Mouse (Mus musculus) neural tube, embryonic 11.5 days (tissue): Measurements from ENCODE around the gene Cacna1s. TPM values are rescaled to one million over a fixed set of nuclear protein-coding genes. Genes with fewer than 3 reads are reported as not detected.

Experiments used
- ATAC-seq: fragments of 200-750 bp; cut with Nextera tagmentation; 2 replicates; pipeline ENCODE4 v1.8.0; 2017; ENCODE audit warnings: moderate number of reproducible peaks, mild to moderate bottlenecking, moderate TSS enrichment, moderate library complexity; ENCODE audit not compliant: insufficient read depth, low FRiP score, low TSS enrichment
- DNase-seq: peaks from one replicate; pipeline ENCODE4 v3.0.0-alpha.2; 2015; ENCODE audit warnings: low spot score
- H3K27ac ChIP-seq: fragments of 300-500 bp; sonication (generic); 2 replicates; pipeline ENCODE4 v1.5.1; 2014; ENCODE audit warnings: low read depth, mild to moderate bottlenecking, low read length
- H3K27me3 ChIP-seq: fragments of 300-500 bp; sonication (generic); 2 replicates; pipeline ENCODE4 v1.6.1; 2014; ENCODE audit warnings: mild to moderate bottlenecking, low read length, mixed read lengths; ENCODE audit not compliant: control insufficient read depth, insufficient read depth
- H3K36me3 ChIP-seq: fragments of 300-500 bp; sonication (generic); 2 replicates; pipeline ENCODE4 v1.6.1; 2014; ENCODE audit warnings: mild to moderate bottlenecking, low read length, moderate library complexity, mixed read lengths; ENCODE audit not compliant: control insufficient read depth, insufficient read depth
- H3K4me1 ChIP-seq: fragments of 300-500 bp; sonication (generic); 2 replicates; pipeline ENCODE4 v1.6.1; 2014; ENCODE audit warnings: low read length, mixed read lengths; ENCODE audit not compliant: control insufficient read depth, insufficient read depth
- H3K4me2 ChIP-seq: fragments of 300-500 bp; sonication (generic); 2 replicates; pipeline ENCODE4 v1.6.1; 2014; ENCODE audit warnings: low read depth, mild to moderate bottlenecking, moderate library complexity
- H3K4me3 ChIP-seq: fragments of 300-500 bp; sonication (generic); 2 replicates; pipeline ENCODE4 v1.5.1; 2014; ENCODE audit warnings: low read depth, low read length
- H3K9ac ChIP-seq: fragments of 300-500 bp; sonication (generic); 2 replicates; pipeline ENCODE4 v1.6.1; 2014; ENCODE audit warnings: mild to moderate bottlenecking, low read length
- H3K9me3 ChIP-seq: fragments of 300-500 bp; sonication (generic); 2 replicates; pipeline ENCODE4 v1.6.1; 2016; ENCODE audit warnings: low read length; ENCODE audit not compliant: control insufficient read depth
- WGBS: fragments of 180-500 bp; shearing (Covaris S2); extraction: QIAGEN DNeasy Blood & Tissue Kit; methylation state at CpG from one replicate; pipeline ENCODE4 v1.1.7; 2014; 5-methylcytosine and 5-hydroxymethylcytosine counted together
- polyA plus RNA-seq: library from polyadenylated mRNA; unstranded; fragments of >200 nt; fragmentation: Nextera tagmentation; extraction: Ambion mirVana; gene quantifications from 2 replicates; pipeline ENCODE4 v1.2.1, GENCODE M21; 2014

Cacna1s gene
- polyA plus RNA-seq: 0.73 and 1.2 TPM in 2 replicates

DNA sequence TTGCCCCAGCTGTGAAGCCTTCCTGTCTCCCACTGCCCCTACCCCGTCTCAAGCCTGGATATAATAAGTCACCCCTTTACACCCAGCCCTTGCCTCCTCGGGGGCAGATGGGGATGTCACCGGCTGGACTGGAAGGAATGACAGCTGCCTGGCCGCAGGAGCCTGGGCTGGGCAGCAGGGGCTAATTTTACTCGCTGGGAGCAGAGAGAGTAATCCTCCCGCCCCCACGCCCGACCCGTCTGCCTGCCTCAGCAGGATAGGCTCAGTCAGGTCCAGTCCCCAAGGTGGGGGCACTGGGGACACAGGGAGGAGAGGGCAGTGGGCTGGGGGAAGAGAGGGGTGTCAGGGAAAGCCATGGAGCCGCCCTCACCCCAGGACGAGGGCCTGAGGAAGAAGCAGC is at the start of gene Cacna1s:
Gene Cacna1s (plus strand): TSS at position 204 of the 400 bp plus-strand sequence.
- Histone ChIP-seq H3K9ac (no peak within 1 kb of the TSS), H3K4me2 (no peak within 1 kb of the TSS), H3K27me3 (peaks cover 20% of the 10 kb centered on the region), H3K36me3 (no peaks in the 10 kb centered on the region), H3K4me1 (peaks cover 6% of the 10 kb centered on the region; the same call in 1 of the 2 replicates), H3K9me3 (no peaks in the 10 kb centered on the region), H3K4me3 (no peak within 1 kb of the TSS), H3K27ac (no peak within 1 kb of the TSS)
- 32% methylated on average over 10 of the region's 11 CpGs for WGBS
- DNase-seq (no peak), ATAC-seq (no peak)

DNA sequence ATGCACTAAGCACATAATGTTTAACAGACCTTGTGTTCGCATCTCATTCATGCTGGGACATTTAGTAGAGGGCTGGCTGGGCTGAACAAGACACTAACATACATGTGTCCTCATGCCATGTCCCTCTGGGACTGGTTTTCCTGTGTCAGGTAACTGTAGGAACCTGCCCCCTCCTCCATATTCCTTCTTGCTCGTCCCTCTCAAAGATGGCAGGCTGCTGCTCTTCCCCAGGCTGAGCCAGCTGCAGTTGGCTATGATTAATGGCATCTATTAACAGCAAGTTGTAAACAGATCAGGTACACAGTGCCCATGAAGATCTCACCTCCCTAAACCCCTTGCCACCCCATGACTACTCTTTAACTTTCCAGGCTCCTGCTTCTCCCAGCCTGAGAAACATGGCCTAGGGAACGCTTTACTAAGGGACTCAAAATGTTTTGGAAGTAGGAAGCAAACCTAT is 46.2 kb upstream of the Cacna1s start, which contains the start of gene Igfn1:
Gene Igfn1 (minus strand): TSS at position 51 of the 457 bp plus-strand sequence.
- Histone ChIP-seq H3K27ac (no peak within 1 kb of the TSS), H3K9me3 (no peaks in the 10 kb centered on the region), H3K27me3 (0 out of 2 replicates have a peak, but pooled peaks cover 3% of the 10 kb centered on the region), H3K4me3 (peak within 1 kb of the TSS; percentile 41), H3K4me1 (no peaks in the 10 kb centered on the region; the same call in 1 of the 2 replicates), H3K36me3 (no peaks in the 10 kb centered on the region), H3K4me2 (peak within 1 kb of the TSS; percentile 76), H3K9ac (no peak within 1 kb of the TSS)
- no peak for DNase-seq
- no peak for ATAC-seq
- WGBS: 73% methylated on average over 3 of the region's 3 CpGs

DNA sequence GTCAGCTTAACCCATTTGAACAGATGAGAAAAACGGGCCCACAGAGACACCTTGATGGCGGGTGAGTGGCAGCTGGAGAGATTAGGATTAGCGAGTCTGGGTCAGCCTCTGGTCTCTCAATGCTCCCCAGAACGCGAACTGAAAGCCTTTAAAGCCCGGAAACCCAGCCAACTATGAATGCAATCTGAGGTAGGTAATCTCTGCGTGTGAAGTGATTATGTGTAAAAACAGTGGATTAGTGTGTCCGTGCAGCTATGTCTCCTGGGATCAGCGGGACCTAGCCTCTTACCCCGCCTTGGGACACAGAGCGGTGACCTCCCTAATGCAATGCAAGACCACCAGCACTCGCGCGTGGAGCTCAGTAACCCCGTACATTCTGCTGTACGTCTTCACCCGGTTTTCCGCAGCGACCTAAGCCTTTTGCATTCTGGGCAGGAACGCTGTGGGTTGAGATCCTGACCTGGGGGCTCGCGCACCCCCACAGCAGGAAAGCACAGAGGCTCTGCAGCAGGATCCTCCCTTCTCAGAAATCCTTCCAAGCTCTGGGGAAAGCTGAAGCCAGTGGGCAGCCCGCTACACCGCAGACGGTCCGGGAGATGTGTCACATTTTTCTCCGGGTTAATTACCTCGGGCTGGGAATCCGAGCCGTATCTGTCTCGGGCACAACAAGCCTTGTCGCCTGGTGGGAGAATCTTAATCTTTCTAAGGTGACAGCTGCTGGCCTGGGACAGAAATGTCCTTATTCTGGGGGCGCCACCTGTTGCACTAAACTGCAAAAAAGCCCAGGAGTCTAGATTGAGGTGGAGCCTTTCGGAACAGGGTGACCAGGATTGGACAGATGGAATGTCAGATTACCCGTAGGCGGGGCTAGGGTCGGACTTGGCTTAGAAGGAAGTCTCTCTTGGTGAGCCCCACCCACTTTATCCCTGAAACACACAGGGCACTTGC is 45.1 kb upstream of the Cacna1s start, which contains the start of gene Tmem9:
Gene Tmem9 (plus strand): TSS at position 940 of the 948 bp plus-strand sequence.
- 4% methylated on average over 37 of the region's 37 CpGs for WGBS
- Histone ChIP-seq H3K9ac (peak within 1 kb of the TSS; percentile 33), H3K36me3 (no peaks in the 10 kb centered on the region), H3K27me3 (0 out of 2 replicates have a peak, but pooled peaks cover 3% of the 10 kb centered on the region), H3K4me3 (peak within 1 kb of the TSS; percentile 41), H3K27ac (no peak within 1 kb of the TSS), H3K4me2 (peak within 1 kb of the TSS; percentile 76), H3K4me1 (no peaks in the 10 kb centered on the region; the same call in 1 of the 2 replicates), H3K9me3 (no peaks in the 10 kb centered on the region)
- DNase-seq: peak; percentile 72
- peak; percentile 73; the same call in 1 of the 2 replicates for ATAC-seq

DNA sequence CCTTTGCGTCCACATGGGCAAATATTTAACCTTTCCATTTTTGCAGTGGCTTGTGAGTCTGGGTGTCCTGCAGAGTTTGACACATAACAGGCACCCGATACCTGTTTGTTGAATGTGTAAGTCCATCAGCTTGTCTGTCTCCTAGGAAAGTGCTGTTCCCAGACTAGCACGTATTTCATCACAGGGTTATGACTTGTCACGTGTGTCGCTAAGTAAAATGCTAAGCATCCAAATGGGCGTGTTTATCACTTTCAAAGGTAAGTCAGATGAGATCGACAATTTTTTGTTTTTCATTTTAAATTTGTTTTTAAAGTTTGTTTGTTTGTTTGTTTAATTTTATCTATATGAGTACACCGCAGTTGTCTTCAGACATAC is 44.4 kb upstream of the Cacna1s start:
- DNase-seq (no peak), ATAC-seq (no peak)
- H3K27ac ChIP-seq: no peak overlapping the region
- peak overlapping the region; percentile 76 for H3K4me2 ChIP-seq
- peak overlapping the region; percentile 41 for H3K4me3 ChIP-seq
- no peak overlapping the region for H3K9ac ChIP-seq
- 24% methylated on average over 8 of the region's 8 CpGs for WGBS
- 0 out of 2 replicates have a peak, but pooled peaks cover 3% of the 10 kb centered on the region for H3K27me3 ChIP-seq
- no peaks in the 10 kb centered on the region for H3K9me3 ChIP-seq
- no peaks in the 10 kb centered on the region; the same call in 1 of the 2 replicates for H3K4me1 ChIP-seq
- H3K36me3 ChIP-seq: no peaks in the 10 kb centered on the region

DNA sequence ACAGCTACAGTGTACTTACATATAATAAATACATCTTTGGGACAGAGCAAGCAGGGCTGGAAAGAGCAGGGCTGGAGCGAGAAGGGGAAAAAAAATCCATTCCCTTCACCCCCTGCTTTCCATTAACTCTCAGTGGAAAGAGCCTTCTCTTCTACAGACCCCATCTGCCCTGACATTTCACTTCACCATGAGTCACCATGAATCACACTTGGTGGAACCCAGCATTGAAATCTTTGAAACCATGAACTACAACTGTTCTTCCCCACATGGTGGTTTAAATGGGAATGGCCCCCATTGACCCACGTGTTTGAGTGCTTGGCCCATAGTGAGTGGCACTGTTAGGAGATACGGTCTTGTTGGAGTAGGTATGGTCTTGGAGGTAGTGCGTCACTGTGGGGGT is 42.3 kb upstream of the Cacna1s start:
- DNase-seq (no peak), ATAC-seq (no peak)
- Histone ChIP-seq H3K9ac (no peak overlapping the region), H3K36me3 (no peaks in the 10 kb centered on the region), H3K27me3 (0 out of 2 replicates have a peak, but pooled peaks cover 3% of the 10 kb centered on the region), H3K4me2 (no peak overlapping the region), H3K27ac (no peak overlapping the region), H3K4me1 (no peaks in the 10 kb centered on the region; the same call in 1 of the 2 replicates), H3K4me3 (no peak overlapping the region), H3K9me3 (no peaks in the 10 kb centered on the region)
- WGBS: 84% methylated on average over 4 of the region's 4 CpGs

DNA sequence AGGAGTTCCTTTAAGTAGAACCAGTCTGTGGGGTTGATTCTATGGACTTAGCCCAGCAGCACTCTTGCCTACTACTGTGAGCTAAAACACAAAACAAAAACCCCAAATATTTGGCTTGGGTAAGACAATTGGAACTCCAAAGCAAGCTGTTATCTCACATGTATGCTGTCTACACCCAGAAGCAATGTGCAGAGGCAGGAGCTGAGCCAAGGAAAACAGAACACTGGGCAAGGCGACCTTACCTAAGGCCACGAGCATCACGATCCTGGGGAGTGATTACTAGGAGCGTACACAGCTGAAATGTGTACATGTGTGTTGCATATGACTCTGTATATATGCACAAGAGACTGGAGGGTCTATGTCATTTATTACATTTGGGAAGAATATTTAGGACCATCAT is 39.0 kb upstream of the Cacna1s start:
- H3K27ac ChIP-seq: no peak overlapping the region
- WGBS: 85% methylated on average over 4 of the region's 4 CpGs
- ATAC-seq (no peak), DNase-seq (no peak)
- peaks cover 5% of the 10 kb centered on the region; the same call in 1 of the 2 replicates for H3K4me1 ChIP-seq
- no peak overlapping the region for H3K4me3 ChIP-seq
- no peak overlapping the region for H3K9ac ChIP-seq
- no peaks in the 10 kb centered on the region for H3K27me3 ChIP-seq
- H3K4me2 ChIP-seq: no peak overlapping the region
- H3K36me3 ChIP-seq: no peaks in the 10 kb centered on the region
- no peaks in the 10 kb centered on the region for H3K9me3 ChIP-seq

DNA sequence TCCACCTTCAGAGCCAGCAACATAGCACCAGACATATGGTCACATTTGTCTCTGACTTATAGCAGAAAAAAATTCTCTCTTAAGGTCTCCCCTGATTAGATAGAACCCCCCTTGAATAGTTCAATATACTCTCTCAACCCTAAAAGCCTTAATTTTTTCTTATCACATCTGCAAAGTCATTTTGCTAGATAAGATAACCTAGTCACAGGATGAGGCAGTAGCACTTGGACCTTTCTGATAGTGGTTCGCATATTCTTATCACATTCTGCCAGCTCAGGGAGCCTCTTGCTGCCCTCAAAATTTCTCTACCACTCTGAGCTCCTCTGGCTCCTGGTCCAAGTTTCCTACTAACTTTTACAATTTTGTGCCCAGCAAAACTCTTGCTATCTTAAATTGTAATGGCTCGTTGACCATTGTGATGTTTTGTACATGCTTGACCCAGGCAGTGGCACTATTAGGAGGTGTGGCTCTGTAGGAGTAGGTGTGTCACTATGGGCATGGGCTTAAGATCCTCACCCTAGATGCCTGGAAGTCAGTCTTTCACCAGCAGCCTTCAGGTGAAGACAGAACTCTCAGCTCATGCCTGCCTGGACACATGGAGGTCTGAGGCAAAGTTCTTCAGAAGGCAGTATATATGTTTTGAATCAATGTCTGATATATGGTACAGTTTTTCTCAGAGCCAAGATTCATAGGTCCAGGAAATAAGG is 37.6 kb upstream of the Cacna1s start:
- no peak overlapping the region for H3K4me3 ChIP-seq
- no peaks in the 10 kb centered on the region for H3K9me3 ChIP-seq
- H3K9ac ChIP-seq: no peak overlapping the region
- H3K36me3 ChIP-seq: no peaks in the 10 kb centered on the region
- H3K4me1 ChIP-seq: peaks cover 11% of the 10 kb centered on the region; the same call in 1 of the 2 replicates
- DNase-seq (no peak), ATAC-seq (no peak)
- 78% methylated on average over 2 of the region's 2 CpGs for WGBS
- H3K27ac ChIP-seq: no peak overlapping the region
- no peaks in the 10 kb centered on the region for H3K27me3 ChIP-seq
- no peak overlapping the region for H3K4me2 ChIP-seq

DNA sequence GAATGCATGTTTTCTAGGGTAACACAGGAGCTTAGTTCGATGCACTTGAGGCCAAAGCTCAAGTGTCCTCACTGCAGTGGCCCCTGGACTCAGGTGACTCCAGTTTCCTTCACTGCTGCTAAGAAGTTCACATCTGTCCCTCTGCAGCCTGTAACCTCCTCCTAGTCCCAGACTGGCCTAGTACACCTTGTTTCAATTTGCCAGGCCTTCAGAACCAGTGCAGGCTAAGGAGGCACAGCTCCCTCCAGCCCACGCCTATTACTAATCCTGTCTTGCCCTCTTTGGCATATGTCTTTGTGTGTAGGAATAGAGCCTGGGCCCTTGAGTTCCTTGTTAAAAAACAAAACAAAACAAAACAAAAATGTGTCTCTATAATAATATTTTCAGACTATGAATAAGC is 35.2 kb upstream of the Cacna1s start:
- no peak for ATAC-seq
- H3K4me3 ChIP-seq: no peak overlapping the region
- no peaks in the 10 kb centered on the region for H3K27me3 ChIP-seq
- H3K36me3 ChIP-seq: no peaks in the 10 kb centered on the region; the same call in 1 of the 2 replicates
- peak overlapping the region; percentile 19 for H3K4me2 ChIP-seq
- 78% methylated on average over 2 of the region's 2 CpGs for WGBS
- peaks cover 11% of the 10 kb centered on the region; the same call in 1 of the 2 replicates for H3K4me1 ChIP-seq
- H3K9ac ChIP-seq: peak overlapping the region; percentile 94; the same call in 1 of the 2 replicates
- H3K27ac ChIP-seq: no peak overlapping the region
- DNase-seq: no peak
- no peaks in the 10 kb centered on the region for H3K9me3 ChIP-seq
